Mouse (Mus musculus) kidney, adult 2 months (tissue): Measurements from ENCODE around the gene Slc10a4.

ENCODE experiments used
- CTCF ChIP-seq: fragments of 200-500 bp; conservative IDR thresholded peaks from 2 replicates; pipeline ENCODE4 v1.5.1; 2011; ENCODE audit warnings: low read depth, mild to moderate bottlenecking, control low read depth, low read length, moderate library complexity, mixed read lengths; ENCODE audit not compliant: insufficient read depth, insufficient read length
- POLR2A ChIP-seq: fragments of 200-500 bp; IDR thresholded peaks from one replicate; pipeline ENCODE4 v1.6.1; 2011; ENCODE audit warnings: low read depth, low read length, control low read depth

DNA sequence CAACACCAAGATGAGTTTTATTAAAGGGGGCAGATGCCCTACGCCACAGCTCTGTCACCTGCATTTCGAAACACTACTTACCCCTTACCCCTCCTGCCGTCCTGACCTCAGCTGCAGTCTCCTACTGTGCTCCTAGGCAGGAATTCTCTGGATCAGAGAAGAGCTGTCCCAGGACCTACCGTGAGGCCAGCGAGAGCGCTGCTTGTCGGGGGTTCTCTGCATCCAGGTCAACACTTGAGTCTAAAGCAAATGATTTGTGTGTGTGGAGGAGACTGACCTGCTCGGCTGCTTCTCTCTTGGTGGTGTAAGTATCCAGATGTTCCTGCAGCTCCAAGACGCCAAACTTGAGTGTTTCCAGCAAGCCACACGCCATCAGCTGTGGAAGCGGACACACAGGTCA is 25.8 kb downstream of the Slc10a4 start:
- TF ChIP-seq POLR2A = no peak
- no peak for TF ChIP-seq CTCF
